Mouse (Mus musculus) cerebral cortex, adult 2 months (tissue): ENCODE data around the gene Cc2d1b.

Experiments used
- WGBS: fragments of 180-500 bp; shearing (Covaris S2); methylation state at CpG from one replicate; pipeline ENCODE4 v1.1.7; 2018; 5-methylcytosine and 5-hydroxymethylcytosine counted together

Gene Cc2d1b

GRCm38 (mm10) chr4:108619587-108620341 is at the start of gene Cc2d1b:
TSS of gene Cc2d1b (plus strand) at chr4:108619940.
- WGBS: under 1% methylated on average over 86 of the region's 86 CpGs

GRCm38 (mm10) chr4:108572644-108573043 is 47.1 kb upstream of the Cc2d1b start:
- WGBS: 93% methylated on average over 3 of the region's 3 CpGs

GRCm38 (mm10) chr4:108578840-108579742 is 40.6 kb upstream of the Cc2d1b start, which contains the start of the genes Prpf38a and Orc1:
TSS of gene Prpf38a (minus strand) at chr4:108579336.
TSS of gene Orc1 (plus strand) at chr4:108579423.
- WGBS: under 1% methylated on average over 64 of the region's 64 CpGs

- whole genome bisulfite sequencing: 2% methylated on average over 16 of the region's 16 CpGs
Observed at GRCm38 (mm10) chr4:108579743-108580411, 39.9 kb upstream of the Cc2d1b start.

- WGBS: 82% methylated on average over 2 of the region's 2 CpGs
Observed at GRCm38 (mm10) chr4:108593376-108593775, 26.4 kb upstream of the Cc2d1b start.

GRCm38 (mm10) chr4:108595785-108596184 is 24.0 kb upstream of the Cc2d1b start:
- WGBS: 95% methylated on average over 1 of the region's 1 CpGs

GRCm38 (mm10) chr4:108598306-108598705 is 21.4 kb upstream of the Cc2d1b start:
- WGBS: 74% methylated on average over 4 of the region's 4 CpGs

- WGBS: 96% methylated on average over 7 of the region's 7 CpGs
Observed at GRCm38 (mm10) chr4:108601870-108602269, 17.9 kb upstream of the Cc2d1b start.

GRCm38 (mm10) chr4:108608651-108609050 is 11.1 kb upstream of the Cc2d1b start:
- WGBS: 92% methylated on average over 3 of the region's 3 CpGs

- 51% methylated on average over 5 of the region's 5 CpGs for WGBS
Observed at GRCm38 (mm10) chr4:108610935-108611334, 8.8 kb upstream of the Cc2d1b start.

GRCm38 (mm10) chr4:108618586-108618985 is 1.2 kb upstream of the Cc2d1b start:
- WGBS: 73% methylated on average over 4 of the region's 4 CpGs

GRCm38 (mm10) chr4:108619165-108619564 is 575 bp upstream of the Cc2d1b start:
- WGBS: under 1% methylated on average over 10 of the region's 10 CpGs

- 8% methylated on average over 8 of the region's 8 CpGs for WGBS
Observed at GRCm38 (mm10) chr4:108620536-108620935, 796 bp downstream of the Cc2d1b start.

GRCm38 (mm10) chr4:108621504-108621903 is 1.8 kb downstream of the Cc2d1b start:
- WGBS: 97% methylated on average over 6 of the region's 6 CpGs

GRCm38 (mm10) chr4:108627066-108627465 is 7.3 kb downstream of the Cc2d1b start:
- 81% methylated on average over 5 of the region's 5 CpGs for WGBS

- 86% methylated on average over 7 of the region's 7 CpGs for WGBS
Observed at GRCm38 (mm10) chr4:108629363-108629880, 9.7 kb downstream of the Cc2d1b start.

- WGBS: 93% methylated on average over 9 of the region's 9 CpGs
Observed at GRCm38 (mm10) chr4:108630096-108630495, 10.4 kb downstream of the Cc2d1b start.

- WGBS: 63% methylated on average over 4 of the region's 4 CpGs
Observed at GRCm38 (mm10) chr4:108631616-108632015, 11.9 kb downstream of the Cc2d1b start.

GRCm38 (mm10) chr4:108633703-108634102 is 14.0 kb downstream of the Cc2d1b start:
- WGBS: 75% methylated on average over 12 of the region's 12 CpGs

- WGBS: 49% methylated on average over 4 of the region's 4 CpGs
Observed at GRCm38 (mm10) chr4:108634696-108635095, 15.0 kb downstream of the Cc2d1b start.

GRCm38 (mm10) chr4:108637721-108638120 is 18.0 kb downstream of the Cc2d1b start:
- WGBS: 84% methylated on average over 3 of the region's 3 CpGs

- 62% methylated on average over 5 of the region's 5 CpGs for WGBS
Observed at GRCm38 (mm10) chr4:108638752-108639151, 19.0 kb downstream of the Cc2d1b start.
